Mouse (Mus musculus) liver, embryonic 13.5 days (tissue): ENCODE measurements at regions not wholly inside any gene's neighbourhood (a gene's known extent, or its start where the extent isn't known, plus 50 kb on each side); places are given as distances from the start of the nearest gene placed in this dataset.

Source experiments
- ATAC-seq: fragments of 200-750 bp; cut with Nextera tagmentation; 2 replicates; pipeline ENCODE4 v1.8.0; 2017; ENCODE audit warnings: low read depth, mild to moderate bottlenecking, moderate number of reproducible peaks, moderate library complexity
- DNase-seq: peaks from one replicate; pipeline ENCODE4 v3.0.0; 2022
- H3K27ac ChIP-seq: fragments of 300-500 bp; sonication (generic); 2 replicates; pipeline ENCODE4 v1.5.1; 2015; ENCODE audit warnings: moderate library complexity, mild to moderate bottlenecking, inconsistent platforms
- H3K27me3 ChIP-seq: fragments of 300-500 bp; sonication (generic); 2 replicates; pipeline ENCODE4 v1.6.1; 2015; ENCODE audit warnings: mild to moderate bottlenecking, inconsistent platforms
- H3K36me3 ChIP-seq: fragments of 300-500 bp; sonication (generic); 2 replicates; pipeline ENCODE4 v1.6.1; 2015; ENCODE audit warnings: mild to moderate bottlenecking, inconsistent platforms
- H3K4me1 ChIP-seq: fragments of 300-500 bp; sonication (generic); replicated peaks from 2 replicates; pipeline ENCODE4 v1.6.1; 2015; ENCODE audit warnings: inconsistent platforms
- H3K4me2 ChIP-seq: fragments of 300-500 bp; sonication (generic); 2 replicates; pipeline ENCODE4 v1.6.1; 2015; ENCODE audit warnings: inconsistent platforms, mild to moderate bottlenecking, moderate library complexity
- H3K4me3 ChIP-seq: fragments of 300-500 bp; sonication (generic); replicated peaks from 2 replicates; pipeline ENCODE4 v1.5.1; 2015; ENCODE audit warnings: mild to moderate bottlenecking, inconsistent platforms
- H3K9ac ChIP-seq: fragments of 300-500 bp; sonication (generic); 2 replicates; pipeline ENCODE4 v1.6.1; 2015; ENCODE audit warnings: mild to moderate bottlenecking, inconsistent platforms
- H3K9me3 ChIP-seq: fragments of 300-500 bp; sonication (generic); replicated peaks from 2 replicates; pipeline ENCODE4 v1.6.1; 2016; ENCODE audit warnings: inconsistent platforms
- WGBS: fragments of 180-500 bp; shearing (Covaris S2); methylation state at CpG from one replicate; pipeline ENCODE4 v1.1.7; 2015; ENCODE audit not compliant: insufficient replicate concordance; 5-methylcytosine and 5-hydroxymethylcytosine counted together

DNA sequence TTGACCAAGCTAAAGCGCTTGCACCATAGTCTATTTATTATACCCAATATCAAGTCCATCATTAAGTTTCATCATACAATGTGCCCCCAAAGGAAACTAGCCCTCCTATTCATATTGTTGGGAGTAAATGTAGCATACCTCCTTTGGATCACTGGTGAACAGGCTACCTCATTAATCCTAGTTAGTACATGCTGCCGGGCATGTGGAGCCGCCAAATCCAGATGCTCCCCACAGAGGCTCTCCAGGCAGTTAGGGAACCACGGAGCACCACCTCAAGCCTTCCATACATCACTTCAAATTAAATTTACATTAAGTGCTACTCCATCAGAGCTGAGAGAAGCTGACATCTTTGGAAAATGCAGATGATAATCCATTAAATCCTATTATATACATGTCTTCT, 81.1 kb upstream of the Foxd3 start:
- Histone ChIP-seq H3K36me3 (no peaks in the 10 kb centered on the region), H3K4me2 (no peak overlapping the region), H3K9me3 (no peaks in the 10 kb centered on the region), H3K27me3 (peaks cover 22% of the 10 kb centered on the region), H3K4me1 (no peaks in the 10 kb centered on the region), H3K4me3 (no peak overlapping the region), H3K9ac (no peak overlapping the region), H3K27ac (no peak overlapping the region)
- DNase-seq = no peak
- 41% methylated on average over 4 of the region's 4 CpGs for WGBS
- ATAC-seq = no peak

DNA sequence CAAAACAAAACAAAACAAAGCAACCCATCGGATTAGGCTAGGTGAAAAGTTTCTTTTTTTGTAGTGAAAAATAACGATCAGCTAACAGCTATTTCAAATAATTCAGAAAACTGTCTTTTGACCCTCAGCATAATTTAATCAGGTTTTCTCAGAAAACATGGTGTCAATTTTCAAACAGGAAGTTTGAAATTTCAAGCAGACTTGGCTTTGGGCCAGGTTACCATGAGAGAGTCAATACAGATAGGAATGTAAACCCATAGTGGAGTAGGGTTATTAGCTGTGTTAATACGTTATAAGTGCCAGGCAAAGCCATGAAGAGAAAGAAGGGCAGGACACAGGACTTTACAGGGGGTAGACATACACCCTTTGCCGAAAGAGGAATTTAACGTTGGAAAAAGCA, 58.3 kb upstream of the Foxd3 start:
- 72% methylated on average over 5 of the region's 5 CpGs for WGBS
- no peak for DNase-seq
- no peaks in the 10 kb centered on the region for H3K36me3 ChIP-seq
- no peak overlapping the region for H3K4me3 ChIP-seq
- H3K27me3 ChIP-seq = no peaks in the 10 kb centered on the region
- no peak overlapping the region for H3K4me2 ChIP-seq
- H3K4me1 ChIP-seq = no peaks in the 10 kb centered on the region
- H3K27ac ChIP-seq = no peak overlapping the region
- no peak for ATAC-seq
- H3K9me3 ChIP-seq = no peaks in the 10 kb centered on the region
- no peak overlapping the region for H3K9ac ChIP-seq

DNA sequence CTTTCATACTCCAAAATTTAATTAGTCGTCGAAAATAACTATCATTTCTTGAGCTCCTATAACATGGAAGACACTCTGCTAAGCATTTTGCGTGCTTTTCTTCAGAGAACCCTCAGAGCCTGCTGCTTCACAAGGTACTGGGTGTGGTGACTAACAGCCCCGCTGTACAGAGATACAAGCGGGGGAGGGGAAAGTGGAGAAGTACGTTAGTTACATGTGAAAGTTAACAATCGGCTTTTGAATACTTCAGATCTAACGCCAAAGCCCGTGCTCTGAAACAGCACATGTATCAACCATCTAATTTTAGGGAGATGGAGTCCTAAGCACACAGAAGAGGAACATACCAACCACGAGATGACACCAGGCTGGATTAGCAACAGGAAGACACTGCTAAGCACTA, 55.4 kb upstream of the Foxd3 start:
- ATAC-seq = 0 out of 2 replicates have a peak, but pooled peaks have one; percentile 45
- peak overlapping the region; percentile 27 for H3K4me3 ChIP-seq
- H3K9me3 ChIP-seq = no peaks in the 10 kb centered on the region
- H3K27me3 ChIP-seq = no peaks in the 10 kb centered on the region
- no peaks in the 10 kb centered on the region for H3K36me3 ChIP-seq
- H3K4me2 ChIP-seq = peak overlapping the region; percentile 48
- 24% methylated on average over 10 of the region's 10 CpGs for WGBS
- DNase-seq = peak; percentile 6
- no peak overlapping the region for H3K27ac ChIP-seq
- H3K9ac ChIP-seq = peak overlapping the region; percentile 27; the same call in 1 of the 2 replicates
- no peaks in the 10 kb centered on the region for H3K4me1 ChIP-seq

GRCm38 (mm10) chr4:99601463-99601862, 54.6 kb upstream of the Foxd3 start:
- 41% methylated on average over 6 of the region's 6 CpGs for WGBS
- no peak for ATAC-seq

More at GRCm38 (mm10) chr4:99601463-99601862, 54.6 kb upstream of the Foxd3 start:
- H3K4me1 ChIP-seq = no peaks in the 10 kb centered on the region
- no peaks in the 10 kb centered on the region for H3K27me3 ChIP-seq
- H3K9ac ChIP-seq = no peak overlapping the region
- no peak overlapping the region for H3K4me2 ChIP-seq
- H3K27ac ChIP-seq = no peak overlapping the region
- no peaks in the 10 kb centered on the region for H3K36me3 ChIP-seq
- H3K9me3 ChIP-seq = no peaks in the 10 kb centered on the region
- no peak overlapping the region for H3K4me3 ChIP-seq
- no peak for DNase-seq
